Mouse (Mus musculus) midbrain, embryonic 16.5 days (tissue): ENCODE measurements around the gene Pop4. TPM values are rescaled to one million over a fixed set of nuclear protein-coding genes. Genes with fewer than 3 reads are reported as not detected.
"Not testable (repeated sequence)": the region's sequence is repeated elsewhere in the genome, so short reads cannot be mapped to it uniquely, and the experiment has no call there.

Experiments
- ATAC-seq: fragments of 200-750 bp; cut with Nextera tagmentation; 2 replicates; pipeline ENCODE4 v1.8.0; 2017; ENCODE audit warnings: moderate TSS enrichment
- H3K27ac ChIP-seq: fragments of 300-500 bp; sonication (generic); 2 replicates; pipeline ENCODE4 v1.5.1; 2014; ENCODE audit warnings: mild to moderate bottlenecking, low read length, mixed read lengths
- H3K27me3 ChIP-seq: fragments of 300-500 bp; sonication (generic); 2 replicates; pipeline ENCODE4 v1.6.1; 2014; ENCODE audit warnings: low read depth, low read length, mixed read lengths; ENCODE audit not compliant: control insufficient read depth, insufficient read depth
- H3K36me3 ChIP-seq: fragments of 300-500 bp; sonication (generic); 2 replicates; pipeline ENCODE4 v1.6.1; 2014; ENCODE audit warnings: mild to moderate bottlenecking, low read length, moderate library complexity, mixed read lengths; ENCODE audit not compliant: control insufficient read depth, insufficient read depth
- H3K4me1 ChIP-seq: fragments of 300-500 bp; sonication (generic); 2 replicates; pipeline ENCODE4 v1.6.1; 2014; ENCODE audit warnings: mild to moderate bottlenecking, low read length, mixed read lengths; ENCODE audit not compliant: control insufficient read depth, insufficient read depth
- H3K4me2 ChIP-seq: fragments of 300-500 bp; sonication (generic); 2 replicates; pipeline ENCODE4 v1.6.1; 2014; ENCODE audit warnings: mild to moderate bottlenecking, low read length, mixed read lengths
- H3K4me3 ChIP-seq: fragments of 300-500 bp; sonication (generic); 2 replicates; pipeline ENCODE4 v1.5.1; 2014; ENCODE audit warnings: low read depth, mild to moderate bottlenecking, low read length, moderate library complexity, mixed read lengths
- H3K9ac ChIP-seq: fragments of 300-500 bp; sonication (generic); 2 replicates; pipeline ENCODE4 v1.6.1; 2014; ENCODE audit warnings: low read depth, low read length, mixed read lengths
- H3K9me3 ChIP-seq: fragments of 300-500 bp; sonication (generic); replicated peaks from 2 replicates; pipeline ENCODE4 v1.6.1; 2014; ENCODE audit warnings: mild to moderate bottlenecking, low read length, mixed read lengths; ENCODE audit not compliant: control insufficient read depth, poor library complexity, severe bottlenecking
- WGBS: fragments of 180-500 bp; shearing (Covaris S2); extraction: QIAGEN DNeasy Blood & Tissue Kit; methylation state at CpG from one replicate; pipeline ENCODE4 v1.1.7; 2014; 5-methylcytosine and 5-hydroxymethylcytosine counted together
- polyA plus RNA-seq: library from polyadenylated mRNA; unstranded; fragments of >200 nt; fragmentation: Nextera tagmentation; extraction: Ambion mirVana; gene quantifications from 2 replicates; pipeline ENCODE4 v1.2.1, GENCODE M21; 2015

Pop4 gene
- polyA plus RNA-seq = 76.0 and 78.2 TPM in 2 replicates

GRCm38 (mm10) chr7:38270703-38271510 lies at the start of gene Pop4:
TSS of gene Pop4 (minus strand) at chr7:38271423.
- H3K36me3 ChIP-seq = peaks cover 6% of the 10 kb centered on the region; the same call in 1 of the 2 replicates
- peak within 1 kb of the TSS; percentile 78 for H3K9ac ChIP-seq
- H3K4me2 ChIP-seq = peak within 1 kb of the TSS; percentile 90
- no peaks in the 10 kb centered on the region for H3K27me3 ChIP-seq
- H3K27ac ChIP-seq = peak within 1 kb of the TSS; percentile 76
- H3K9me3 ChIP-seq = no peaks in the 10 kb centered on the region
- ATAC-seq = peak; percentile 95
- H3K4me3 ChIP-seq = peak within 1 kb of the TSS; percentile 77
- H3K4me1 ChIP-seq = peaks cover 13% of the 10 kb centered on the region
- under 1% methylated on average over 38 of the region's 38 CpGs for WGBS

DNA sequence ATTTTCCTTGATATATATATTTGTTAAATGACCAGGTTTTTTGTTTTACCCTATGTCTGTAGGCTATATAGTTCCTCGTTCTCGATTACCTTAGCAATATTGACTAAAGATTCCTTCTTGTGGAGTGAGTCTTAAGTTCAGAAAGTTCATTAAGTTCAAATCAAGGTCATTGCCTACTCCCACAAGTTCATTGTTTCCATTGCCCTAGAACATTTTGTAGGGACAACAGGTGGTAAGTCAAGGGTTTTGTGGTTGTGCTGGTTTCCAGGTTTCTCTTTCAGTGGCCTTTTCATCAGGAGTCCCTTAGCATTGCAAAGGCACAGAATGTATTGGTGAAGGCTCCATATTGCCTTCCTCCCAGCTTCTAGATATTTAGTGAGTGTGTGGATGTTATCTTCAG lies 49.4 kb upstream of the Pop4 start:
- no peak overlapping the region for H3K4me3 ChIP-seq
- ATAC-seq = no peak
- no peak overlapping the region for H3K9ac ChIP-seq
- no peaks in the 10 kb centered on the region for H3K9me3 ChIP-seq
- H3K4me1 ChIP-seq = no peaks in the 10 kb centered on the region
- H3K4me2 ChIP-seq = no peak overlapping the region
- H3K27ac ChIP-seq = no peak overlapping the region
- H3K27me3 ChIP-seq = no peaks in the 10 kb centered on the region
- 91% methylated on average over 2 of the region's 2 CpGs for WGBS
- H3K36me3 ChIP-seq = no peaks in the 10 kb centered on the region

GRCm38 (mm10) chr7:38282192-38282591 lies 11.0 kb upstream of the Pop4 start:
- H3K36me3 ChIP-seq, H3K27me3 ChIP-seq, H3K9me3 ChIP-seq, H3K9ac ChIP-seq, H3K4me1 ChIP-seq, H3K27ac ChIP-seq, H3K4me2 ChIP-seq, H3K4me3 ChIP-seq, ATAC-seq: not testable (repeated sequence)
- WGBS = 30% methylated on average over 4 of the region's 4 CpGs

DNA sequence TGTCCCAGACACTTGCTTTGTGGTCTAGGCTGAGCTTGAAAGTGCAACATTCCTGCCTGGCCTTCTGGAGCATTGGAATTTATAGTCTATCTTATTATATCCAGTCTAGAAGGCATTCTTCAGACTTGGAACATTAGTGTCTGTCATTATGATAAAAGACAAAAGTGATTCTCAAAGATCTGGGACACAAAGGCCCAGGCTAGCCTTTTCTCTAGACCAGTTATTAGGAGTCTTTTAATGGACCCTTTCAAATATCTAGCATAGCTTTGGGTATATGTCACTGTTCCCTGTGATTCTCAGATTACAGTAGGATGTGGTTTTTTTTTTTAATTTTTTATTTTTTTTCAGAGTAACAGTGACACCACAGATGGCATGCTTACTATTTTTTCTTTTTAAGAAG lies 1.3 kb upstream of the Pop4 start:
- ATAC-seq = no peak
- Histone ChIP-seq H3K27ac (no peak overlapping the region), H3K9ac (no peak overlapping the region)

GRCm38 (mm10) chr7:38271859-38272258 lies 636 bp upstream of the Pop4 start:
- Histone ChIP-seq H3K4me3 (peak overlapping the region; percentile 77), H3K36me3 (no peaks in the 10 kb centered on the region; the same call in 1 of the 2 replicates), H3K27ac (no peak overlapping the region), H3K9ac (peak overlapping the region; percentile 78), H3K4me1 (peaks cover 13% of the 10 kb centered on the region), H3K9me3 (no peaks in the 10 kb centered on the region), H3K4me2 (peak overlapping the region; percentile 60), H3K27me3 (no peaks in the 10 kb centered on the region)
- peak; percentile 47; the same call in 1 of the 2 replicates for ATAC-seq
- 15% methylated on average over 4 of the region's 4 CpGs for WGBS

More for the DNA sequence above, 1.3 kb upstream of the Pop4 start:
- Histone ChIP-seq H3K4me1 (peaks cover 13% of the 10 kb centered on the region), H3K4me2 (no peak overlapping the region), H3K36me3 (no peaks in the 10 kb centered on the region), H3K4me3 (no peak overlapping the region), H3K27me3 (no peaks in the 10 kb centered on the region), H3K9me3 (no peaks in the 10 kb centered on the region)

DNA sequence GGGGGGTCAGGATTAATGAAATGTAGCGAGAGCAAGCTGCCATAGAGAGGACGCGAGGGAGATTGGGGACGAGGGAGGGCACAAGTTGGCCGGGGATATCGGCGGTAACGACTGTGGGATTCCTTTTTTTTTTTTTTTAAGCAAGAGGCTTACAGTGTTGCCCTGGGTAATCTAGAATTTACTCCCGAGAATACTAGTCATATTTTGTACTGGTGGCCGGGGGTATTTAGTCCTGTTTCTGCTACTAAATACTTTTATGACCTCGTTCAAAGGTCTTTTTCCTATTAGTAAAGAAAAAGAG lies 238 bp upstream of the Pop4 start:
- H3K27me3 ChIP-seq = no peaks in the 10 kb centered on the region
- under 1% methylated on average over 11 of the region's 11 CpGs for WGBS
- H3K27ac ChIP-seq = peak overlapping the region; percentile 76
- peak overlapping the region; percentile 78 for H3K9ac ChIP-seq
- H3K9me3 ChIP-seq = no peaks in the 10 kb centered on the region
- no peak for ATAC-seq
- peaks cover under 1% of the 10 kb centered on the region; the same call in 1 of the 2 replicates for H3K36me3 ChIP-seq
- H3K4me1 ChIP-seq = peaks cover 13% of the 10 kb centered on the region
- peak overlapping the region; percentile 60 for H3K4me2 ChIP-seq
- peak overlapping the region; percentile 77 for H3K4me3 ChIP-seq

- no peak overlapping the region for H3K4me3 ChIP-seq
- WGBS = 89% methylated on average over 8 of the region's 8 CpGs
- H3K36me3 ChIP-seq = peaks cover 36% of the 10 kb centered on the region
- no peak overlapping the region for H3K9ac ChIP-seq
- H3K9me3 ChIP-seq = no peaks in the 10 kb centered on the region
- no peak for ATAC-seq
- no peak overlapping the region for H3K4me2 ChIP-seq
- no peak overlapping the region for H3K27ac ChIP-seq
- H3K27me3 ChIP-seq = no peaks in the 10 kb centered on the region
- peaks cover 13% of the 10 kb centered on the region for H3K4me1 ChIP-seq
Measured at GRCm38 (mm10) chr7:38267006-38267680, 4.1 kb downstream of the Pop4 start.

GRCm38 (mm10) chr7:38262406-38262805 lies 8.8 kb downstream of the Pop4 start:
- Histone ChIP-seq H3K4me3 (no peak overlapping the region), H3K36me3 (peaks cover 46% of the 10 kb centered on the region), H3K4me2 (no peak overlapping the region), H3K9me3 (no peaks in the 10 kb centered on the region), H3K9ac (no peak overlapping the region), H3K27me3 (no peaks in the 10 kb centered on the region), H3K27ac (no peak overlapping the region), H3K4me1 (no peaks in the 10 kb centered on the region)
- WGBS = 84% methylated on average over 5 of the region's 5 CpGs
- ATAC-seq = no peak

DNA sequence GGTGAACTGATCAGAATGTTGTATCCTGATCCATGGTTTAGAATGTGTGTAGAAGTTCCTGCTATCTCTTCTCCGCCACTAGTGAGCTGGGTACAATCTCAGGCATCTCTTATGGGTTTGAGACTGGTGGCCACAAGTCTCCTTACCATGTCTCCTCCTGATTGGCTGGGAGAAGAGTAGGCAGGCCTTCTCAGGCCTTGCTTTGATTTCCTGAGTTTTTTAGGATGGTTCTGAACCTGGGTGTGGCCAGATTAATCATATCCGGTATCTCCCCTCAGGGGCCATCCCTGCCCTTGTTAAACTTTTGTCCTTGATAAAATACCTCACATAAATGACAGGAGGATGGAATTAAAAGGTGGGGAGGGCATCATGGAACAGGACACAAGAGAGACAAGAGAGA lies 11.6 kb downstream of the Pop4 start:
- Histone ChIP-seq H3K27ac (no peak overlapping the region), H3K4me1 (no peaks in the 10 kb centered on the region), H3K4me2 (no peak overlapping the region), H3K9me3 (no peaks in the 10 kb centered on the region), H3K36me3 (peaks cover 30% of the 10 kb centered on the region), H3K9ac (no peak overlapping the region), H3K4me3 (no peak overlapping the region), H3K27me3 (no peaks in the 10 kb centered on the region)
- 98% methylated on average over 2 of the region's 2 CpGs for WGBS
- no peak for ATAC-seq
